Mouse (Mus musculus): ENCODE measurements around the gene Zpld1.

DNA sequence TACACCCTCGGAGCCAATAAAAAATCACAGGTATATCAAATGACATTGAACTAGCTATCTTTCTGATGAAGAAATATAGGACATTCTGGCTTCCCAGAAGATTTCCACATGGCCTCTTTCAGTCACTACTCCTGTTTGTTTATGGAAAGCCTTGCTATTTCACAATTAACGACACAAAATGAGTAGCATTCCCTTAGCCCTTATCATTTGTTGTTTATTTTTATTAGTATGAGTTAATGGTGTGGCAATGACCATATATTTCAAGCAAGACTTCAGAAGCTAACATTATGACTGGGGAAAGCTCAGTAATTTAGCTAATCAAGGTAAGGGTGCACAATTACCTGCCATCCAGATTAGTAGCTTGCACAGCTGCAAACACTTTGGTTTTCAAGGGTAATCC lies 56.8 kb downstream of the Zpld1 start:
- TF ChIP-seq CTCF (IDR thresholded peaks at IDR 0.05; ENCODE audit: low read depth, low read length) (no peak), POLR2AphosphoS5 (IDR thresholded peaks at IDR 0.05; ENCODE audit: insufficient replicate concordance, low read depth, low read length) (no peak)

Data from G1E (cell line).